Mouse (Mus musculus) midbrain, embryonic 12.5 days (tissue): ENCODE measurements at regions not wholly inside any gene's neighbourhood (a gene's known extent, or its start where the extent isn't known, plus 50 kb on each side); places are given as distances from the start of the nearest gene placed in this dataset.
"Not testable (repeated sequence)": the region's sequence is repeated elsewhere in the genome, so short reads cannot be mapped to it uniquely, and the experiment has no call there.

ENCODE experiments used
- ATAC-seq: fragments of 200-750 bp; cut with Nextera tagmentation; 2 replicates; pipeline ENCODE4 v1.8.0; 2017; ENCODE audit warnings: low read depth, moderate TSS enrichment, moderate library complexity; ENCODE audit not compliant: low FRiP score
- H3K27ac ChIP-seq: fragments of 300-500 bp; sonication (generic); replicated peaks from 2 replicates; pipeline ENCODE4 v1.5.1; 2016; ENCODE audit warnings: mild to moderate bottlenecking
- H3K27me3 ChIP-seq: fragments of 300-500 bp; sonication (generic); 2 replicates; pipeline ENCODE4 v1.6.1; 2016; ENCODE audit warnings: mild to moderate bottlenecking
- H3K36me3 ChIP-seq: fragments of 300-500 bp; sonication (generic); 2 replicates; pipeline ENCODE4 v1.6.1; 2016
- H3K4me1 ChIP-seq: fragments of 300-500 bp; sonication (generic); 2 replicates; pipeline ENCODE4 v1.6.1; 2016
- H3K4me2 ChIP-seq: fragments of 300-500 bp; sonication (generic); replicated peaks from 2 replicates; pipeline ENCODE4 v1.6.1; 2016; ENCODE audit warnings: mild to moderate bottlenecking, moderate library complexity
- H3K4me3 ChIP-seq: fragments of 300-500 bp; sonication (generic); 2 replicates; pipeline ENCODE4 v1.5.1; 2016; ENCODE audit warnings: mild to moderate bottlenecking
- H3K9ac ChIP-seq: fragments of 300-500 bp; sonication (generic); replicated peaks from 2 replicates; pipeline ENCODE4 v1.6.1; 2016; ENCODE audit warnings: mild to moderate bottlenecking, moderate library complexity
- H3K9me3 ChIP-seq: fragments of 300-500 bp; sonication (generic); 2 replicates; pipeline ENCODE4 v1.6.1; 2016; ENCODE audit warnings: mild to moderate bottlenecking
- WGBS: fragments of 180-500 bp; shearing (Covaris S2); methylation state at CpG from one replicate; pipeline ENCODE4 v1.1.7; 2016; 5-methylcytosine and 5-hydroxymethylcytosine counted together

DNA sequence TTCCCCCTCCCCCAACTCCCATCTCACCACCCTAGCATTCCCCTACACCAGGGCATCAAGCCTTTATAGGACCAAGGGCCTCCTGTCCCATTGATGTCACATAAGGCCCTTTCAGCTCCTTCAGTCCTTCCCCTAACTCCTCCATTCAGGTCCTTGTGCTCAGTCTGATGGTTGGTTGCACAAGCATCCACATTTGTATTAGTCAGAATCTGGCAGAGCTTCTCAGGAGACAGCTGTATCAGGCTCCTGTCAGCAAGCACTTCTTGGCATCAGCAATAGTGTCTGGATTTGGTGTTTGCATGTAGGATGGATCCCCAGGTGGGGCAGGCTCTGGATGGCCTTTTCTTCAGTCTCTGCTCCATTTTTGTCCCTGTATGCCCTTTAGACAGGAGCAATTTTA, 237.4 kb upstream of the Slc39a10 start:
- H3K36me3 ChIP-seq, H3K9me3 ChIP-seq, H3K4me3 ChIP-seq, H3K9ac ChIP-seq, H3K27ac ChIP-seq, ATAC-seq, H3K27me3 ChIP-seq, H3K4me1 ChIP-seq, H3K4me2 ChIP-seq: not testable (repeated sequence)

DNA sequence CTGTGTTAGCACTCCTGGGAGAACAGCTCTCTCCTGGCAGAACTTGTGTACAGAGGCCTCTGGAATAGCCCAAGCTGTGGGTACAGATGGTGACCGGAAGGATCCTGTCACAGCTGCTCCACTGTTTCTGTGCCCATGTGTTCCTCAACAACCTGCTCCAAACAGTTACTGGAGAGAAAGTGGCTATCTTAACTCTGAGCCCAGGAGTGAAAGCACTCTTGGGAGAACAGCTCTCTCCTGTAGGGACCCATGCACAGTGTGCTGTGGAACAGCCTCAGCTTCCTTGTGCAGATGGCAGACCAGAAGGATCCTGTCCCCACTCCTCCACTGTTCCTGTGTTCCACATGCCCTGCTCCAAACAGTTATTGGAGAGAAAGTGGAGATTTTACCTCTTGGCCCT, 227.0 kb upstream of the Slc39a10 start:
- ATAC-seq: no peak

DNA sequence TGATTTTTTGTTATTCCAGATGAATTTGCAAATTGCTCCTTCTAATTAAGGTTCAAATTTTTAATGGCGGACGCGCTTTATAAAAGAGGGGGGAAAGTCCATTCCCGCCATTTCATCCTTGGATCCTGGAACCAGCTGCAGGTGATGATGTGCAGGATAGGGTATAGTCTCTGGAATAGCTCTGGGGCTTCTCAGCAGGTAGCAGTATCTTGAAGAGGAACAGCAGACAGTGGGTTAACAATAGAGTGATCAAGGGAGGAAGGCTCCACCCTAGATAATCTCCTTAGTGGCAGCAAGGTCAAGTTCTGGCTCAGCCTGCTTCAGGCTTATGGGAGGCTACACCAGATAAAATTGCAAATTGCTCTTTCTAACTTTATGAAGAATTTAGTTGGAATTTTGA, 224.0 kb upstream of the Slc39a10 start:
- not testable (repeated sequence) for H3K4me2 ChIP-seq, H3K4me3 ChIP-seq, H3K4me1 ChIP-seq, ATAC-seq, H3K9me3 ChIP-seq, H3K27me3 ChIP-seq, H3K9ac ChIP-seq, H3K27ac ChIP-seq, H3K36me3 ChIP-seq
- WGBS: 97% methylated on average over 4 of the region's 4 CpGs

More for the DNA sequence above, 227.0 kb upstream of the Slc39a10 start:
- no peaks in the 10 kb centered on the region for H3K36me3 ChIP-seq
- 88% methylated on average over 1 of the region's 1 CpGs for WGBS
- H3K9me3 ChIP-seq: no peaks in the 10 kb centered on the region
- H3K4me1 ChIP-seq: no peaks in the 10 kb centered on the region
- H3K4me3 ChIP-seq: no peak overlapping the region
- no peak overlapping the region for H3K4me2 ChIP-seq
- H3K27ac ChIP-seq: no peak overlapping the region
- H3K9ac ChIP-seq: no peak overlapping the region
- no peaks in the 10 kb centered on the region for H3K27me3 ChIP-seq

DNA sequence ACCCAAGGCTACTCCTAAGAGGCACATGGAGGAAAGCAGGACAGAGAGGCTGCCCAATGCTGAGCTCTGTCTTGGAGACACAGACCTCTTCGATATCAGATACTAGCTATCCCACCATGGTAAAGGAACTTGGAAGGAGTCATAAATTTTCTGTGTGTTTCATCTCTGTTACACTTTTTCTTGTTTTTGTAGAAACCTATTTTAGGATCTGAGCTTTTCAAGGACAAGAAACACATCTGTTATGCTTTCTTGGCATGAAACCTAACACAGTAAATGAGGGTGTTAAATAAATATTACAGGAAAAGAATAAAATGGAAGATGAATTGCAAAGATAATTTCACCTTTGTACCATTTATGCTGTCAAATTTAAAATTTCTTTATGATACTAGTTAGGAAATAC, 219.8 kb upstream of the Slc39a10 start:
- whole genome bisulfite sequencing: 75% methylated on average over 1 of the region's 1 CpGs
- Histone ChIP-seq H3K4me1 (no peaks in the 10 kb centered on the region), H3K9me3 (no peaks in the 10 kb centered on the region), H3K36me3 (no peaks in the 10 kb centered on the region), H3K27ac (no peak overlapping the region), H3K4me2 (no peak overlapping the region), H3K4me3 (no peak overlapping the region), H3K27me3 (no peaks in the 10 kb centered on the region), H3K9ac (no peak overlapping the region)
- no peak for ATAC-seq

DNA sequence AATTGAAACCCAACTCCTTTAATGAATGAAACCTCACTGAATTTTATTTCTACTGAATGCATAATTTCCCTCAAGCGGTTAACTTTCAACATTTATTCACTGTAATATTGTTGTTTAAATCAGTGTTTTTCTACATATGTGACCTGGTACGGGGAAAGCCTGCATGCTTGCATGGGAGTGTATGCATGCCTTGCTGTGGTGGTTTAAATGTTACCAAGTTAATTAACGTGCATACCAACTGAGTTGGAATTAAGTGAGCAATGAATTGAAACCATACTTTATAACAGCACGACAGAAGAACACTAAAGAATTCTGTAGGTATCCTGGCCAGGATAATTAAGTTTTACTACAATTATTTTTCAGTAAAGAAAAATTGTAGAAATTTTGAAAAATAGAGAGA, 211.4 kb upstream of the Slc39a10 start:
- Histone ChIP-seq H3K27ac (no peak overlapping the region), H3K9ac (no peak overlapping the region), H3K9me3 (no peaks in the 10 kb centered on the region), H3K36me3 (no peaks in the 10 kb centered on the region), H3K4me3 (no peak overlapping the region), H3K4me1 (no peaks in the 10 kb centered on the region), H3K4me2 (no peak overlapping the region), H3K27me3 (no peaks in the 10 kb centered on the region)
- 82% methylated on average over 4 of the region's 4 CpGs for WGBS
- ATAC-seq: no peak

DNA sequence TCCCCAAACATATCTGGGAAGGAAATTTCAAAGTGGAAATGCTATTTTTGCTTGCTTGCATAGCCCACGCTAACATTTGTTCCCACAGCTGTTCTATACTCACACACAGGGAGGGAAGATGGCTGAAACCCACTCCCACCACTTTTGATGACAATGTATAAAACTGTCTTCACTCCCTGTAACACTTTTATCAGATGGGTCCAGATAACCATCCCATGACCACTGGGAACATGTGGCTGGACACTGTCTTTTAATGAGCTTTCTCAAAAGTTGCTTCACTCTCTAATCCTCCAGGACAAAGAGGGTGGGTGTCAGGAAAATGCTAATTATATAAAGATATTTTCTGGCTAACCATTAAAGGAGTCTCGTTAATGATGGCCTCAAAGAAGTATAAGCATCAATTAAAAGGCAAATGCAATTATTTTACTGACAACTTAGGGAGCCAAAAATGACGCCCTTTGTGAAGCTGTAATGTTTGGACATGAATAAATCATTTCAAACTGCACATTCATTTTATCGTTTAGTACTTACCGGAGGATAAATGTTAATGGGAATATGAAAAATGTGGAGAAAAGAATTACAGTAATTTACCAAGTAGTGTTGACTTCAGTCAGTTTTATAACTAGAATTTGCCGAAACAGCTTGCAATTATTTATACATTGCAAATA, 210.8 kb upstream of the Slc39a10 start:
- H3K27ac ChIP-seq: no peak overlapping the region
- H3K4me3 ChIP-seq: no peak overlapping the region
- no peaks in the 10 kb centered on the region for H3K36me3 ChIP-seq
- 85% methylated on average over 6 of the region's 6 CpGs for WGBS
- no peaks in the 10 kb centered on the region for H3K9me3 ChIP-seq
- no peaks in the 10 kb centered on the region for H3K27me3 ChIP-seq
- H3K4me1 ChIP-seq: no peaks in the 10 kb centered on the region
- no peak overlapping the region for H3K9ac ChIP-seq
- ATAC-seq: peak; percentile 12; the same call in 1 of the 2 replicates
- H3K4me2 ChIP-seq: no peak overlapping the region

DNA sequence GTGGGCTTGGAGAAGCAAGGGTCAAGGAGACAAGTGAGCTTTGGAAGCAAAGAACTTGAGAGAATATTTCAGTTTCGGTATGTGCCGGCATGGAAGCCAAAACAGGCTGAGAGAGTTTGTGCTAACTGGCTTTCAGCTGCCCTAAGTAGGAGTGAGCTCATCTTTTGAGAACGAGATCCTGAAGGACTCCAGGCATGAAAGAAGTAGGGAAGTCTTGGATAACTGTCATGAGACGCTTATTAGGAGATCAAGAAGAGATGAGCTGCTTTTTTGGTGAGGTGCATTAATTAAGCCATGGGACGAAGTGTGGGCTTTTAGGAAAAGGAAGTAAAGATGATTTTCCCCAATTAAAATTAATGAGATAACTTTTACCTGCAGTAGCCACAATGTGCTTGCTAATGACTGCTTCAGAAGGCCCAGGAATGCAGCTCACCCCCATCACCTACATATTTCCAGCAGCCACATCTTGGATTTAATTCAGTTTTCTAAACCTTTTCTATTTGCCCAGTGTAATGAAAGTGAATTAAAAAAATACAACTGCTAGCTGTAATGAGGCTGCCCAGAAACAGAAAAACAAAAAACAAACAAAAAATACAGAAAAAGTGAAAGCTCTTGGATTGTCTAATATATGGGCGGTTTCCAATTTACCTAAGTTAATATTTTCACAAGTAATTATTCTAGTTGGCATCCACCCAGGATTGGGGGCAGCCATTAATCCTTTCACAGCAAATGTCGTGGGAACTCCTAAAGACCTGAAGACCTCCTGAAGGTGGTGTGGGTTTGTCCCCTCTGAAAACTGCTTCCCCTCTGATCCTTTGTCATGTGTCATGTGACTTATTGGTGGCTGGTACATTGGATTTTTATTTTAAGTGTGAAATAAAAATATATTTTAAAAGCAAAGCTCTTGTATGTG, 204.7 kb upstream of the Slc39a10 start:
- peak; percentile 62; the same call in 1 of the 2 replicates for ATAC-seq
- Histone ChIP-seq H3K4me1 (no peaks in the 10 kb centered on the region), H3K36me3 (no peaks in the 10 kb centered on the region), H3K27me3 (no peaks in the 10 kb centered on the region), H3K9ac (no peak overlapping the region), H3K4me3 (no peak overlapping the region), H3K9me3 (no peaks in the 10 kb centered on the region), H3K27ac (no peak overlapping the region), H3K4me2 (no peak overlapping the region)
- 70% methylated on average over 7 of the region's 7 CpGs for WGBS

DNA sequence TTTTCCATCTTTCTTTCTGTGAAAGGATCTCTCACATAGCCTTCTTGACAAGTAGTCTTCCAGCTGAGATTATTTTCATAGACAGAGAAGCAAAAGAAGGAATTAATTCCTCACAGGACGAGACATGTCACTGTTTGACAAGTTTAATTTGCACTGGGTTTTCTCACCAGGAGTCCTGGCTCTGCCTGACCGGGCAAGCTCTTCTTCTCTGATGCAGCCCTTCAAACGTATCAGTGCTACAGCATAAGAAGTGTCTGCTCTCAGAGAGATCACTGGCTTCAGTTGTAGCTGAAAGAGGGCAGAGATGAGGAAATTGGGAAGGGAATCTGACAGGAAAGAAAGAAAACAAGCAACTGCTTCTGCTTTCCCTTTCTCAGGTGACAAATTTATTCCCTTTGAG, 201.8 kb upstream of the Slc39a10 start:
- Histone ChIP-seq H3K36me3 (no peaks in the 10 kb centered on the region), H3K9me3 (no peaks in the 10 kb centered on the region), H3K4me3 (no peak overlapping the region), H3K27me3 (no peaks in the 10 kb centered on the region), H3K9ac (no peak overlapping the region), H3K4me1 (no peaks in the 10 kb centered on the region), H3K27ac (no peak overlapping the region), H3K4me2 (no peak overlapping the region)
- no peak for ATAC-seq
- WGBS: 23% methylated on average over 3 of the region's 3 CpGs

DNA sequence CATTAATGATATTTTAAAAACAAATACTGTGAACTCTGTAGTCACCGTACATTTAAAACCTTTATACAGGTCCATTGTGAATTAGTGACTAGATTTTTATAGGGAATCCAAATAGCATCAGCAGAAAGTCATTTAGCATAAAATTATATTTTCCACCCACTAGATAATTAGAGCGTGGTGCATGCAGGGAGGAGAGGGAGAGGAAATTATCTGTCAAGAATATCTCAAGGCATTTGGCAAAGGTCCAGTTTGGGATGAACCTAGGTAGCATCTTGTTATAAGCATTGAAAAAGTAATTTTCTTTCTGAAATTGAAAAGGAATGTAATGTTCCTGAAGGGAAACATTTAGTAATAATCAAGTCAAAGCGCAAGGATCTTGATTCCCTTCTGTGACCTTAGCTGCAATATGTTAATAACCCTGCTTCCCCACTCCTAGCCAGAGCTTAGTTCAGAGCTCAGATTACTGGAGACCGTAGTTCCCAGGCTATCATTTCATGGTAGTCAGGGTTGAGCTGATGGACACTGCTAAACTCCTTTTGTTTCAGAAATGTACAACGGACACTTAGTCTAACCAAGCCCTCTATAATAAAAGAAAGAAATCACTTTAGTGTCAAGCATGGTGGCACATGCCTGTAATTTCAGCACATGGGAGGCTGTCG, 200.8 kb upstream of the Slc39a10 start:
- ATAC-seq: no peak
- H3K27me3 ChIP-seq: no peaks in the 10 kb centered on the region
- H3K9me3 ChIP-seq: no peaks in the 10 kb centered on the region
- H3K4me3 ChIP-seq: no peak overlapping the region
- H3K27ac ChIP-seq: no peak overlapping the region
- 61% methylated on average over 6 of the region's 6 CpGs for WGBS
- no peaks in the 10 kb centered on the region for H3K4me1 ChIP-seq
- no peak overlapping the region for H3K9ac ChIP-seq
- no peaks in the 10 kb centered on the region for H3K36me3 ChIP-seq
- H3K4me2 ChIP-seq: no peak overlapping the region

DNA sequence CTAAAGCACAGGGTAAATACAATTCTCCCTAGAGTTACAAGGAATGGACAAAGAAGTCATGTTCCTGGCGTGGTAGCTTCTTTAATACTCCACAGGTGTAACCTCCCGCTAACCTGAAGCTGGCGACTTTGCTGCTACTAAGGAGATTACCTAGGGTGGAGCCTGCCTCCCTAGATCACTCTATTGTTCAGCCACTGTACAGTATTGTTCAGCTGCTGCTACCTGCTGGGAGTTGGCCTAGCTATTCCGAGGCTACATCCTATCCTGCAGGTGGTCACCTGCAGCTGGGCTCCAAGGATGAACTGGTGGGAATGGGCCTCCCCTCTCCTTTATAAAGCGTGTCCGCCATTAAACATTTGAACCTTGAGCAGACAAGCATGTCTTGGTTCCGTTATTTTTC, 183.8 kb upstream of the Slc39a10 start:
- ATAC-seq: no peak
- no peak overlapping the region for H3K4me3 ChIP-seq
- no peaks in the 10 kb centered on the region for H3K27me3 ChIP-seq
- 85% methylated on average over 7 of the region's 7 CpGs for WGBS
- H3K4me1 ChIP-seq: no peaks in the 10 kb centered on the region
- no peaks in the 10 kb centered on the region for H3K36me3 ChIP-seq
- no peak overlapping the region for H3K9ac ChIP-seq
- no peak overlapping the region for H3K4me2 ChIP-seq
- no peaks in the 10 kb centered on the region for H3K9me3 ChIP-seq
- H3K27ac ChIP-seq: no peak overlapping the region

DNA sequence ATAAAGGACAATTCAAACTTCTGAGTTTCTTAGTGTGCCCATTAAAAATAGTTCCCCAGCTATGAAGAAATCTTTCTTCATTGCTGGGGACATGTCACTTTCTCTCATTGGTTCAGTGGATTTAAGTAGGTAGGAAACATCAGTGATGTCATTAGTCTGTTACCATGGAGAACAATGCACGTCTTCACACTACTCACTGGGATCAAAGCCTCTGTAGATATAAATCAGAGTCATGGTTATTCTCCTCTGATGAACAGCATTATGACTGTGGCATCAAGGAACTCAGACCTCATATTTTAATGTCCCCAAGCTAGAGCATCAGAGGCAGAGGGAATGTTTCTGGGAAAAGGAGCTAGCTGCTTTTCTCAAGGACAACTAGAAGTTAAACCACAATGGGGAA, 165.5 kb upstream of the Slc39a10 start:
- no peaks in the 10 kb centered on the region for H3K27me3 ChIP-seq
- no peak overlapping the region for H3K27ac ChIP-seq
- no peaks in the 10 kb centered on the region for H3K9me3 ChIP-seq
- WGBS: 59% methylated on average over 1 of the region's 1 CpGs
- no peak overlapping the region for H3K9ac ChIP-seq
- ATAC-seq: no peak
- H3K36me3 ChIP-seq: no peaks in the 10 kb centered on the region
- H3K4me1 ChIP-seq: no peaks in the 10 kb centered on the region
- H3K4me2 ChIP-seq: no peak overlapping the region
- H3K4me3 ChIP-seq: no peak overlapping the region

DNA sequence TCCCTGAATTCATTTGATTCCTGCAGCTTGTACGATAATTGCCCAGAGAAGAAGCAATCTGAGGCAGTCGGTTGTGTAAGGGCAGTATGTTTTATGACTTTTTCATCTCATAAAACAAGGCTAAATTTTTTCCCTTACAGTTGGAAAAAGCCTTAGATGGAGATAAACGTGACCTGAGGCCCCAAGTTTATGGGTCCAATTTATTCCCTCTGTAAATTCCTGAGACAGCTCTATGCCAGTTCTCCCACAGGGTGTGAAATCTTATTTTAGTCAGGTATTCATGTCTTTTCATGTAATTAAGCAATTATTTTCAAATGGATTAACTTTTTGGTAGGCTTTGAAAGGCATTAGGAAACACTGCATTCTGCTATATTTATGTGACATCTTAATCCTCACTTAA, 164.7 kb upstream of the Slc39a10 start:
- H3K4me3 ChIP-seq: no peak overlapping the region
- H3K27ac ChIP-seq: no peak overlapping the region
- no peak overlapping the region for H3K4me2 ChIP-seq
- no peaks in the 10 kb centered on the region for H3K4me1 ChIP-seq
- H3K9ac ChIP-seq: no peak overlapping the region
- H3K36me3 ChIP-seq: no peaks in the 10 kb centered on the region
- H3K27me3 ChIP-seq: no peaks in the 10 kb centered on the region
- no peak for ATAC-seq
- H3K9me3 ChIP-seq: no peaks in the 10 kb centered on the region
- 76% methylated on average over 3 of the region's 3 CpGs for WGBS
